Mouse (Mus musculus) 3T3-L1 (cell line): ENCODE results near the gene Hoxd11.

Experiments used
- DNase-seq: peaks from one replicate; pipeline ENCODE4 v3.0.0-alpha.2; 2015; ENCODE audit warnings: low read depth, low spot score

The Hoxd11 gene

GRCm38 (mm10) chr2:74709465-74710419 lies 30.4 kb downstream of the Hoxd11 start:
- DNase-seq, result peak; percentile 44

DNA sequence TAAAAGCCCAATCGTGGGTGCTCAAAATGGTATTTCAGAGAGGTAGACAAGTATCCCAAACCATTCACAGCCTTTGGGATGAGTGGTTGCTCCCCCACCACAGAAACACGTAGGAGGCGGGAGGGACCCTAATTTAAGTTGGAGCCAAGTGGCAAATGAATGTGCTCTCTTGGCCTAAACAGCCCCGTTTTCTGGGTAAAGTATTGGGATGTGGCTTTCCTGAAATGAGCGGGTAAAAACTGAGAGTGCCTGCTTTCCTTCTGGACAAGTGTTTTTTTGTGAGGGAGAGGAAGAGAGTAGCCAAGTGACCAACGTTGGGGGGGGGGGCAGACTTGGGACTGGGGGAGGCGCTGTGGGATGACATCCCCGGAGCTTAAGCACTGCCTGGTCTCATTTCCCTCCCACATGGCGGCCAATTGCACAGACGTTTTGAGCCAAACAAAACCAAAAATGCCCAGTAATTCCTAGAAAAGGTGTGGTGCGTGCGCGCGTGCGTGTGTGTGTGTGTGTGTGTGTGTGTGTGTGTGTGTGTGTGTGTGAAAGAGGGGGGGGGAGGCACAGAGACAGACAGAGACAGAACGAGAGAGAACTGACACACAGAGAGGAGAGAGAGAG lies 31.7 kb downstream of the Hoxd11 start:
- DNase-seq, result peak; percentile 73

- peak; percentile 68 for DNase-seq
Observed at GRCm38 (mm10) chr2:74711721-74712621, 32.6 kb downstream of the Hoxd11 start, which contains the start of the genes Hoxd3 and Hoxd4. Gene Hoxd3, plus strand, starts transcription at chr2:74711927. Gene Hoxd4, plus strand, starts transcription at chr2:74711929.

GRCm38 (mm10) chr2:74713239-74714150 lies 34.1 kb downstream of the Hoxd11 start:
- no peak for DNase-seq

DNA sequence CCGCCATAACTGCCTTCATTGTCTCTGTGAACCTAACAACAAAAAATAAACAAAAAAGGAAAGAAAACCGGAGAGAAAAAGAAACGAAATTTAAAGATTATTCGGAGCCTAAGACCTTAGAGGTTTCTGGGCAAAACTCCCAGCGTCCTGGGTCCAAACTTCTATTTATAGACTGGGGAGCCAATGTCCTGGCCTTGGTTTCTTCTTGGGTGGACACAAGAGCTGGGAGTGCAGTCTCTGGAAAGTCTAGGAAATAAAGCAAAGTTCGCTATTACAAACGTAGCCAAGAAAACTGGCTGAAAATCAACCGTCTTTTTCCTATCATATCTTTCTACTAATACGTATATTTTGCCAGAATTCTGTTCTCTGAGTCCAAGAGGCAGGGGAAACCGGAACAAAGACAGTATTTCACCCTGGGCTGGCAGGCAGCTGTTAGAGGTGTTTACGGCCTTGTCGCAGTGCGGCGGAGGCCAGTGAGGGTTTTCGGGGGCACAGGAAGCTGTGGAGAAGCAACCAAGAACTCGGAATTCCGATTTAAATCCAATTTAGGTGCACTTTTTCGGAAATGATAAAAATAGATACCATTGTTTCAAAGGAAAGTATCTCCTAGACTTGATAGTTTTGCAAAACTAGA lies 34.9 kb downstream of the Hoxd11 start:
- no peak for DNase-seq

- peak; percentile 70 for DNase-seq
Observed at GRCm38 (mm10) chr2:74714881-74715280, 35.5 kb downstream of the Hoxd11 start.

GRCm38 (mm10) chr2:74715504-74716241 lies 36.3 kb downstream of the Hoxd11 start:
- peak; percentile 98 for DNase-seq

DNA sequence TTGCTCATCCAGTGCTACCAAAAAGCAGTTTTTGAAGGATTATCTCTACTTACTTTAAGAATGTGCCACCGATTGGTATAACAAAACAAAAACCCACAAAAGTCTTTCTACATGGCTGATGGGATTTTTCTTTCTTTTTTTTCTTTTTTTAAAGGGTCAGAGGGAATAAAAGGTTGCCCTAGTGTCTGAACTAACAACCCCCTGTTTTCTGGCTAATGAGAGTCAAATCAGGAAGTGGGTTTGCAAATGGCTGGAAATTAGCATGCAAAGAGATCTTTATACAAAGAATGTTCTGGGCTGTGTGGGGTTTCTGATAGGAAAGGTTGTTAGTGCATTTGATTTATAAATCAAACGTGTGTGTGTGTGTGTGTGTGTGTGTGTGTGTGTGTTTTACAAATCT lies 41.0 kb downstream of the Hoxd11 start:
- no peak for DNase-seq

DNA sequence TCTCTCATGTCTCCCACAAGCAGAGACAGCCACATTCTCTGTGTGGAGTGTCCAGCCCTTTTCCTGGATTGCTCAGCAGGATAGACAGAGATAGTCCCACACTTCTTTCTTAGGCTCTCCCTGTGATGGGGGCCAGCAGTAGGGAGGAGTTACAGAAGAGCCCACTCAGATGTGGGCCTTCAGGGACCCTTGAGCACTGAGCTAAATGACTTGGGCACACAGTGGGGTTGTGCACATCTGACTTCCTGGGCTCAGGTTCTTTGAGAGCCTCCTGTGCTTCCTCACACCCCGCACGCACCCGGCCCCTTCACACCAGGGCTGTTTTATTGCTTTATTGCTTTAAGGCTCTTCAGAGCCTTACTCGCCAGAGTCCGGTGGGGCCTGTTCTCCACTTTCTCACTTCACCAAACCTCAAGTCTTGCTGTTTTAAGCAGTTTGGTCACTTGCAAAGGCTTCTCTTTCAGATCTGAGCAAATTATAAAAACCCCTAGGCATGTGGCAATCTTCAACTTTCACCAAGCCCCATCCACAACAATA lies 41.7 kb downstream of the Hoxd11 start:
- DNase-seq, result no peak

DNA sequence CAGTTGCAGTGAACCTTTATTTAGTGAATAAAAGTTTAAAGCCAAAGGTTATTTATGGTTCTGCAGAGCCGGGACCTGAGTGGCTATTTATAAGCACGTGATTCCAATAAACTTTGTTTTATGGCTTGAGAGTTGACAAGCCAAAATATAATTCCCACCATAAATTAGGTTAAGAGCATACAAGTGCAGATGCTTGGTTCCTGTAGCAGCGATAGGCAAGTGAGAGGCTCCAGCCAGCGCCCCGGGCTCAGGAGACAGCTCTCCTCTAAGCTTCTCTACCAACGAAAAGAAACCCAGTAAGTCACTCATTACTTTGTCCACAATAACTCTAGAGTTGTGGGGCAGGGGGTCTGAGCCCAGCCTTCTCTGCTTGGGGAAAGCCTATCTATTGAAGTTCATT lies 42.5 kb downstream of the Hoxd11 start:
- no peak for DNase-seq

GRCm38 (mm10) chr2:74722949-74723348 lies 43.6 kb downstream of the Hoxd11 start:
- no peak for DNase-seq

GRCm38 (mm10) chr2:74724244-74725015 lies 45.1 kb downstream of the Hoxd11 start:
- no peak for DNase-seq

DNA sequence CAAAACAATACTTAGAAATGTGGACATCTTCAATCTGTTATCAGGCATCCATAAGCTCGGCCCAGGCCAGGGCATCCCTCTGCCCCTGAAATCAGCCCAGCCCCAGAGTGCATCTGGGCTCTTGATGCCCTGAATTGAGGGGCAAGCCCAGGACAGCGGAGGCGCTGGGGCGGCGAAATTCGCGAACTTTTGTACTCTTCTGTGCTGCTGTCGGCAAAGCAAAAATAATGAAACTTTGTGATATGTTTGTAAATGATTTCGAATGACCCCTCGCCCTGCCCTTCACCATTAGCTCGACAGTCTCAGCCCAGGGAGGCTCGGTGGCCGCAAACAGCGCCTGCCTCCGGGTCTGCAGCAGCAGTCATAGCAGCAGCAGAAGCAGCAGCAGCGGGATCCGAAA lies 45.8 kb downstream of the Hoxd11 start:
- DNase-seq, result no peak

DNA sequence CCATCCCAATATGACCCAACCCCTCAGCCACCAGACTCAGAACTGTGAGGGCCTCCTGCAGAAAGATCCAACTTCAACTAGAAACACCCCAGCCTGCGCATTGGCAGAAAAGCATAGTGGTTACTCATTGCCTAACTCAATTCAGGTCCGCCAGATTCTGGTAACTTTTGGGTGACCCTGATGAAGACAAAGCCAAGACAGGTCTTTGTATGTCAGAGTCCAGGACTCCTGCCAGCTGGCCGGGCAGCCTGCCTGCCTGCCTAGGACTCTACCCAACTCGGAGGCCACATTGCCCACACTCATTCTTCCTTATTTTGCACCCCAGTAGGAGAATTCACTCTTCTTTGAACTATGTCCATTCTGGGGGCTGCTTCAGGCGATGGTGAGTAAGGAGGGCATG lies 47.2 kb downstream of the Hoxd11 start, which contains the start of gene Gm28230:
Gene Gm28230, plus strand, starts transcription at position 178 of the 400 bp plus-strand sequence.
- no peak for DNase-seq

DNA sequence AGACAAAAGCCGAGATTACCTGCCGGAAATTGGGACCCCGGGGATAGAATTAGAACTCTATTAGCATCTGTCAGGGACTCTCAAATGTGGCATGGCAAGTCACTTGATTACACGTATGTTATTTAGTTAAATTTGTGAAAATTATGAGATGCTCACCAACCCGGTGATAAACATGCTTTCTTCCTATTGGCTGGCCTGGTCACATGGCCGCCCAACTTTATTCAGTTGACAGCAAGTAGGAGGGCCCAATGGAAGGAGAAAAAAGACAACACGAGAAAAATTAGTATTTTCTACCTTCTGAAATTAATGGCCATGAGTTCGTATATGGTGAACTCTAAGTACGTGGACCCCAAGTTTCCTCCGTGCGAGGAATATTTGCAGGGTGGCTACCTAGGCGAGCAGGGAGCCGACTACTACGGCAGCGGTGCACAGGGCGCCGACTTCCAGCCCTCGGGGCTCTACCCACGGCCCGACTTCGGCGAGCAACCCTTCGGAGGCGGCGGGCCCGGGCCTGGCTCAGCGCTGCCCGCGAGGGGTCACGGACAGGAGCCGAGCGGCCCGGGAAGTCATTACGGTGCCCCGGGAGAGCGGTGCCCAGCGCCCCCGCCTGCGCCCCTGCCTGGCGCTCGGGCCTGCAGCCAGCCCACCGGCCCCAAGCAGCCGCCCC lies 47.7 kb downstream of the Hoxd11 start:
- DNase-seq, result no peak

DNA sequence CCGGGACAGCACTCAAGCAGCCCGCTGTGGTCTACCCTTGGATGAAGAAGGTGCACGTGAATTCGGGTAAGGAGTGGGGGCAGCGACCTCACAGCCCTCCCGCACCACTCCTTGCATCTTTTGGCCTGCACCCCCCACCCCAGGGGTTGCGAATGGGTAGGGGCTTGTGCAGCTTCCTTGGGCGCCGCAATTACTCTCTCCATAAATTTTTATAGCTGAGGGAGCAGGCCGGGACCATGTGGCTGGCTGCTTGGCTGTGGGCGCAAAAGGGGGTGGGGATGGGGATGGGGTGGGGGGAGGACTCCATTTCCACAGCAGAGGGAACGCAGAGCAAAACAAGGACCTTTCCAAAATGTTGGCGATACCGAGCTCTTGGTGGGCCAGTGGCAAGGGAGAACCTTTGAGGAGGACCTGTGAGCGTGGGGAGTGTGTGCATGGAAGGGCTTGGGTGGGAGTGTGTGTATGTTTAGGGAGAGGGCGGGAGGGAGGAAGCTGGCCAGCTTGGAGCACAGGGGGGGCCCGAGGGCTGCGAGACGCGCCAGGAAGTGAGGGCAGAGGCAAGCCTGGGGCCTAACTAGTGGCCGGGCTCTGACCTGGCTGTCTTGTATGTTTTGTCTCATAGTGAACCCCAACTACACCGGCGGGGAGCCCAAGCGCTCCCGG lies 48.4 kb downstream of the Hoxd11 start:
- DNase-seq, result no peak

- DNase-seq, result no peak
Observed at GRCm38 (mm10) chr2:74728303-74728680, 48.9 kb downstream of the Hoxd11 start.
